9 mouse cellular contexts compared by ENCODE assay signal in the genomic region with DNA sequence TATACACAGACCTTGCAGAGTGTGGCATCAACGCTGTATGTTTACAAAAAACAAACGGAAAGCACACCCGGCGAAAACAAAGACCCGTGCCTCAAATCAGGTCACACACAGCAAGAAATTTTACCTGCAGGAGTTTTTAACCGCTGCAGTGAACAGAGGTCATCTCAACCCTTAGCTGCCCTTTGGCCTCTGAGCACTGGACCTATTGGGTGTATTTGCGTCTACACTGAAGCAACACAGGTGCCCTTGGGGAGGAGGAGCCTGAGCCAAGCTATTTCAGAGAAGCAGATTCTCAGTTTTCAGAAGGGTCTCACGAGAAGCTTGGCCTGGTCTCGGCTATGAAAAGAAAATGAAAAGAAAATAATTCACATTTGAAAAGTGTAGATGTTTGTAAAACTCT.
A peak's percentile ranks its signal among the peaks of the same experiment; 100 is the strongest.
DNase-seq lines count a peak whose midpoint lies in the region; ATAC-seq lines count a peak whose summit lies in the region.
"Had no signal": no experiment of that assay in that cellular context is flagged by ENCODE, and none has a peak within 500 bp of the region (broad histone marks: within the 10 kb centered on the region; RNA-seq: fewer than 3 reads in every experiment).

No protein-coding gene starts in this region.

- H3K9me3 ChIP-seq in liver, embryonic 13.5 days (replicated peaks), result no peaks in the 10 kb centered on the region

- H3K4me2 ChIP-seq in liver, embryonic 13.5 days, result peak overlapping the region; percentile 52

- no peak overlapping the region for H3K9ac ChIP-seq in liver, embryonic 13.5 days

- no peak overlapping the region for H3K4me3 ChIP-seq in liver, embryonic 13.5 days (replicated peaks)

- H3K4me1 ChIP-seq in liver, embryonic 13.5 days (replicated peaks), result 0 out of 2 replicates have a peak, but pooled peaks cover 2% of the 10 kb centered on the region

- H3K36me3 ChIP-seq in liver, embryonic 13.5 days, result no peaks in the 10 kb centered on the region

- WGBS in liver, embryonic 13.5 days (ENCODE audit: insufficient replicate concordance), result 11% methylated on average over 9 of the region's 9 CpGs

- no peak for ATAC-seq in liver, embryonic 13.5 days (ENCODE audit: low read depth)

- H3K27ac ChIP-seq in liver, embryonic 13.5 days, result no peak overlapping the region

- peak; percentile 70 for DNase-seq in heart, adult 11 months
- no peak for DNase-seq in heart, adult 8-10 months (ENCODE audit: low spot score)
- peak; percentile 39 for DNase-seq in retina, postnatal 1 day
- no peak for DNase-seq in retina, embryonic 14.5 days (ENCODE audit: low spot score)
- DNase-seq in liver, embryonic 13.5 days, result no peak
- DNase-seq in adrenal gland, postnatal 25 days, result no peak
- no peak for DNase-seq in right cerebral cortex, adult 18-20 months
- no peak for DNase-seq in thymus, postnatal 10 days (ENCODE audit: low spot score in 2 of 2)
- DNase-seq: lung, adult 2 months had no signal

- peaks cover 5% of the 10 kb centered on the region; the same call in 1 of the 2 replicates for H3K27me3 ChIP-seq in liver, embryonic 13.5 days

Comparison
In these comparisons a context has a peak if more than half of its experiments do, and no peak if none do; other contexts are left out.
1. DNase-seq: peak in heart, adult 11 months (single experiment) and retina, postnatal 1 day (single experiment); none in heart, adult 8-10 months (single experiment), retina, embryonic 14.5 days (single experiment), liver, embryonic 13.5 days (single experiment), adrenal gland, postnatal 25 days (single experiment), right cerebral cortex, adult 18-20 months (single experiment) and thymus, postnatal 10 days (0 of 2).